Mouse (Mus musculus): ENCODE data around the gene Gm9758.
"Not testable (repeated sequence)": the region's sequence is repeated elsewhere in the genome, so short reads cannot be mapped to it uniquely, and the experiment has no call there.

- not testable (repeated sequence) for TF ChIP-seq CTCF (IDR thresholded peaks at IDR 0.05; ENCODE audit: borderline replicate concordance, extremely low read depth, insufficient read depth, insufficient read length); POLR2A (IDR thresholded peaks at IDR 0.05; ENCODE audit: borderline replicate concordance, extremely low read depth, insufficient read depth, insufficient read length, poor library complexity, severe bottlenecking)
These were observed 38.9 kb upstream of the Gm9758 start for GRCm38 (mm10) chr5:14953587-14953986.

All from brain, embryonic 14.5 days (tissue).